Mouse (Mus musculus): ENCODE measurements at regions not wholly inside any gene's neighbourhood (a gene's known extent, or its start where the extent isn't known, plus 50 kb on each side); places are given as distances from the start of the nearest gene placed in this dataset.
"Not testable (repeated sequence)": the region's sequence is repeated elsewhere in the genome, so short reads cannot be mapped to it uniquely, and the experiment has no call there.

DNA sequence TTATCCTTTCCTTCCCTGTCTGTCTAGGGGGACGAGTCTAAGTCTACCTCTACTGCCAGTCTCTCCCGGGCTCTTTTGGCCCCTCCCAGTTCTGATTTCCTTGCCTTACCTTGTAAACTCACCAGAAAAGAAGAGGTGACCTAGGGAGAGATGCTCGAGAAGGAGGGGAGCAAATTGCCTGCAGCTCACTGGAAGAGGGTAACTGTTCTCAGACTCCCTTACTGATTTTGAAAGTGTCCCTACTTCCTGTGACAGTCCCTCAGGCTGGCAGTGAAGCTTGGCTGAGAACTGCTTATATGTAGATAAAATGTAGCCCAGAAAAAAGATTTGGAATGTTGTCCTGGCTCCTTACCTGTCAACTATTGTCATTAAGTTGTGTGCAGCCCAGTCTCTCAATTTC, 180.6 kb upstream of the Tab2 start:
- no peak for DNase-seq (ENCODE audit: low spot score)

GRCm38 (mm10) chr10:8135272-8135671, 179.2 kb upstream of the Tab2 start:
- no peak for DNase-seq (ENCODE audit: low spot score)

GRCm38 (mm10) chr10:8134398-8134797, 178.4 kb upstream of the Tab2 start:
- DNase-seq (ENCODE audit: low spot score) = no peak

DNA sequence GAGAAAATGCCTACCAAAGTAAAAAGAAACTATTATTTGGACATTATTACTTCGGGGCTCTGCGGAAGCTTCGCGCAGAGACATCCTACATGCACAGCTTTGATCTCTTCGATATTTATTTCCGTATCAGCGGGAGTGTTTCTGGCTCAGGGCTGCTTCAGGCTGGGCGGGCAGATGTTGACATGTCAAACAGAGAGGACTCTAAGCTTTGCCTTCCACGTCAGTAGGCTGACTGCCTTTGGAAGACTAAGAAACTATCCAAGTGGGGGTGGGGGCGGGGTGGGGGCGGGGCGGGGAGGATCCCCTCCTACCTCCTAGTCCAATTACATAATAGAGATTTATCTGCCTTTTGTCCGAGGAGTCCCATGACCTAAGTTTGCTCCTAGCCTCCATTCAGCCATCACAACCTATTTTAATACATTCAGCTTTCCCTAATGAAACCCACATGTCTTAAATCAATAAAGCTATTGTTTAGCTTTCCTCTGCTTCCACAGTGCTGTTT, 177.5 kb upstream of the Tab2 start:
- no peak for DNase-seq (ENCODE audit: low spot score)

- DNase-seq (ENCODE audit: low spot score) = no peak
Measured at GRCm38 (mm10) chr10:8132795-8133194, 176.8 kb upstream of the Tab2 start.

DNA sequence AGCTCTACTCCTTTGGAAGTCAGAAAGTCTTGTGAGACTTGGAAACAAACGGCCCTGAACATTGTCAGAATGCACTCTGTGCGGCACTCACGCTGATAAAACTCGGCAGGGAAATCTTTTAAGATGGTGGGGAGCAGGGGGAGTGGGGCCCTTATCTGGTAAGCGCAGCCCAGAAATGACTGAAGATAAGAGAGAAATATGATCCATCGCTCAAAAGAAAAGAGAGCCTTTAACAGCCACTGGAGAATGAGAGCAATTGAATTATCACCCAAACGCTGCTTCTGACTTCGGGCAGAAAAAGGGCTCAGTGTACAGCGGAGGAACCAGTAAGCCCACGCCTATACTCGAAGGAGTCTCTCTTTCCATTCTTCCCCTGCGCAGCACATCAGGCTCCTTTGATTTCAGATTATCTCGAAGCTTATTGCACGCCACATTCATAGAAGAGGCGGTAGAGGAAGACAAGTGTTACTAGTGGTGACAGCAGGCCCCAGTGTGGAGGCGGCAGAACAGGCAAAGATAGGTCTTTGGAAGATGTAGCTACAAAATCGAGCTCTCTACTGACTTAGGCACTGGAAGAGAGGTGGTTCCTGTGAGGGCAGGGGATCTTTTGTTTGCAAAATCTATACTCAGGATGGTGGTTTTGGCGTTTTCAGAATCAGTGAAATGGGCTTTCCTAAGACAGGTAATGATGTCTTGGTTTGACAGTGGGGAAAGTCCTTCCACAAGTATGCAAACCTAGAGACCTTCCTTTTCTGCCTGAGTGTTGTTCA, 174.6 kb upstream of the Tab2 start:
- DNase-seq (ENCODE audit: low spot score) = no peak

- no peak for DNase-seq (ENCODE audit: low spot score)
Measured at GRCm38 (mm10) chr10:8130057-8130456, 174.0 kb upstream of the Tab2 start.

- no peak for DNase-seq (ENCODE audit: low spot score)
Measured at GRCm38 (mm10) chr10:8124124-8124523, 168.1 kb upstream of the Tab2 start.

- DNase-seq (ENCODE audit: low spot score) = no peak
Measured at GRCm38 (mm10) chr10:8121895-8122294, 165.9 kb upstream of the Tab2 start.

- no peak for DNase-seq (ENCODE audit: low spot score)
Measured at GRCm38 (mm10) chr10:8116821-8117220, 160.8 kb upstream of the Tab2 start.

GRCm38 (mm10) chr10:8114932-8115331, 158.9 kb upstream of the Tab2 start:
- DNase-seq (ENCODE audit: low spot score) = not testable (repeated sequence)

- no peak for DNase-seq (ENCODE audit: low spot score)
Measured at GRCm38 (mm10) chr10:8114530-8114929, 158.5 kb upstream of the Tab2 start.

DNA sequence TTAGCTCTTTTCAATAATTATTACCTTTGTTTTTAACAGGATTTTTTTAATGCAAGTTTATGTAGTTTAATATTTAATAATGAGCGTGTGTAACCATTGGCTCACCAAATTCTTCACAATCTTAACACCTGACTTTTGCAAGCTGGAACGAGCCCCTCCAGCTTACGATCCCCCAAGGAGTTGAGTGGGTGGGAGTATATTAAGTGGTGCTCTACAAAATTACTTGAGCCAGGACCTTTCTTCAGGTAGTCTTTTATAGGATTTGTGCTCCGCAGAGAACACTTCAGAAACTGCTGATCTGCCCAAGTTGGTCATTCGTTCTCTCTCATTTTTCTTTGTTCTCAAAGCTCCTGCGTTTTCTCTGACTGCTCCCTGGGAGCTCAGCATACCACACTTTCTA, 144.5 kb upstream of the Tab2 start:
- no peak for DNase-seq (ENCODE audit: low spot score)

DNA sequence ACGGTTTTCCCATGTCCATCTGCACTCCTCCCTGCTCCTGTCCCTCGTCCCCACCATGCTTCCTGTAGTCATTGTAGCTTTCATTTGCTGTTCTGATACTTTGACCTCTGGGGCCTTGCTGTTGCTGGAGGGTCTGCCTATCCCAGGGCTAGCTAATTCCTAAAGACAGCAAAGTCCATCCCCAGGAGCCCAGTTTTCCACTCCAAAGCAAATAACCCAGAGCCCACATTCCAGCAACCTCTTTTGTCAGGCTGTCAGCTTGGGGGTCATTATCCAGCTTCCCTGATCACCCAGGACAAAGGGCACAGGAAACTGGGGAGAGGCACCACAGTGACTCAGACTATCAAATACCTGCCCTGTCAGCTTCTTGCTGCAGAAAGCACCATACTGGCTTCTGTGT, 139.9 kb upstream of the Tab2 start:
- no peak for DNase-seq (ENCODE audit: low spot score)

- no peak for DNase-seq (ENCODE audit: low spot score)
Measured at GRCm38 (mm10) chr10:8095206-8095605, 139.2 kb upstream of the Tab2 start.

DNA sequence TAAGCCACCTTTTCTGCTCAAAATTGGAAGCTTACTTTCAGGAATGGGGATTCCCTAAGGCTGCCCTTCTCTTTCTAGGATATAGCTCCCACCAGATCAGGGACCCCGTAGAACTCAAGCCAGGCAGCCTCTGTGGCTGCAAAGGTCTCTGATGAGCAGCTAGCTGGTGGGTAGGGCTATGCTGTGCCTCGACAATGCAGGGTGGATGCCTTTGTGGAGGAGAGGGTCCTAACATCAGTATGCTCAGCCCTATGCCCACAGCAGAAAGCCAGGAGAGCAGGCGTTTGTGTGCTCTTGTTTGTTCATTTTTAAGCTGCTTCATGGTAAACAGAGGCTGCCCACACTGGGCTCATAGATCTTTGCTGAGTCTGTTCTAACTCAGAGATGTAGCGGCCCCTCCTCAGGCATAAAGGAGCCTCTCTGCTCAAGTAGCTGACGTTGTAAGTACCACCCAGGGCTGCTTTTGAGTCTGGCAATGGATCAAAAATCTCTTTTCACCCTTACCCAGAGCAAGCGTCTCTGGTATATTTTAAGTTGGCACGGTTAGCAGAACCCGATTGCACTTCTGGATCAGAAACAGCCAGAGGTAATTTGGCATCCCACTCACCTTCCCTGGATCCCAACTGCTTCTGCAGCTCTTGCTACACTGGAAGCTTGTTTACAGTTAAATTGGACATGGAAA, 136.0 kb upstream of the Tab2 start:
- DNase-seq (ENCODE audit: low spot score) = no peak

GRCm38 (mm10) chr10:8089296-8089695, 133.3 kb upstream of the Tab2 start:
- no peak for DNase-seq (ENCODE audit: low spot score)

- no peak for DNase-seq (ENCODE audit: low spot score)
Measured at GRCm38 (mm10) chr10:8088737-8089136, 132.7 kb upstream of the Tab2 start.

GRCm38 (mm10) chr10:8088321-8088720, 132.3 kb upstream of the Tab2 start:
- no peak for DNase-seq (ENCODE audit: low spot score)

- no peak for DNase-seq (ENCODE audit: low spot score)
Measured at GRCm38 (mm10) chr10:8087106-8087505, 131.1 kb upstream of the Tab2 start.

- no peak for DNase-seq (ENCODE audit: low spot score)
Measured at GRCm38 (mm10) chr10:8086442-8086841, 130.4 kb upstream of the Tab2 start.

- no peak for DNase-seq (ENCODE audit: low spot score)
Measured at GRCm38 (mm10) chr10:8077904-8078811, 122.1 kb upstream of the Tab2 start.

All from urinary bladder, postnatal 25 days (tissue).